Comparison of ENCODE assay signal across 27 mouse cellular contexts in genomic region chr17:32420781-32421180, GRCm38 (mm10). TPM values are rescaled to one million over a fixed set of nuclear protein-coding genes. Genes with fewer than 3 reads are reported as not detected.
"Had no signal": no experiment of that assay in that cellular context is flagged by ENCODE, and none has a peak within 500 bp of the region (broad histone marks: within the 10 kb centered on the region; RNA-seq: fewer than 3 reads in every experiment).

No protein-coding gene starts in this region.

- H3K4me3 ChIP-seq: intestine, embryonic 15.5 days; kidney, embryonic 15.5 days; left cerebral cortex, adult 2 months; neural tube, embryonic 12.5 days; neural tube, embryonic 15.5 days; stomach, embryonic 15.5 days had no signal

- H3K9me3 ChIP-seq: intestine, embryonic 15.5 days; kidney, embryonic 15.5 days; neural tube, embryonic 12.5 days; neural tube, embryonic 15.5 days; stomach, embryonic 15.5 days had no signal

- DNase-seq: kidney, adult 11 months; kidney, adult 8-10 months; kidney, postnatal 10 days; kidney, postnatal 36 days; layer of hippocampus, postnatal 36 days; lung, adult 2 months; lung, postnatal 14 days; lung, postnatal 4 days; midbrain, embryonic 14.5 days; right cerebral cortex, adult 18-20 months; right cerebral cortex, postnatal 14 days; spleen, adult 18-20 months; thymus, postnatal 36 days had no signal

- H3K4me1 ChIP-seq: intestine, embryonic 15.5 days; neural tube, embryonic 12.5 days; neural tube, embryonic 15.5 days; stomach, embryonic 15.5 days had no signal

- H3K36me3 ChIP-seq: intestine, embryonic 15.5 days; kidney, embryonic 15.5 days; neural tube, embryonic 12.5 days; neural tube, embryonic 15.5 days; stomach, embryonic 15.5 days had no signal

- H3K9ac ChIP-seq: intestine, embryonic 15.5 days; kidney, embryonic 15.5 days; neural tube, embryonic 12.5 days; neural tube, embryonic 15.5 days; stomach, embryonic 15.5 days had no signal

- ATAC-seq: intestine, embryonic 15.5 days had no signal

- H3K27ac ChIP-seq: intestine, embryonic 15.5 days; kidney, embryonic 15.5 days; left cerebral cortex, adult 2 months; neural tube, embryonic 12.5 days; neural tube, embryonic 15.5 days; stomach, embryonic 15.5 days had no signal

- H3K4me2 ChIP-seq: intestine, embryonic 15.5 days; kidney, embryonic 15.5 days; midbrain, embryonic 11.5 days; neural tube, embryonic 12.5 days; neural tube, embryonic 15.5 days; stomach, embryonic 15.5 days had no signal

RNA-seq across cellular contexts. Expression of gene Pglyrp2, which starts 3.2 kb away (rescaled TPM):
- total RNA-seq: layer of hippocampus, adult 8-10 months; layer of hippocampus, postnatal 10 days; layer of hippocampus, postnatal 36 days; left cerebral cortex, adult 2 months; left cerebral cortex, postnatal 10 days; left cerebral cortex, postnatal 36 days; midbrain, postnatal 0 days had no signal
- polyA plus RNA-seq: kidney, embryonic 15.5 days; limb, embryonic 11.5 days; lung, embryonic 16.5 days; midbrain, embryonic 11.5 days; midbrain, embryonic 14.5 days; midbrain, postnatal 0 days; neural tube, embryonic 12.5 days; neural tube, embryonic 15.5 days had no signal

RNA-seq across cellular contexts. Expression of gene Cyp4f39, which starts 31.7 kb away (rescaled TPM):
- total RNA-seq: layer of hippocampus, adult 8-10 months; layer of hippocampus, postnatal 10 days; layer of hippocampus, postnatal 36 days; left cerebral cortex, adult 2 months; left cerebral cortex, postnatal 36 days had no signal
- polyA plus RNA-seq: limb, embryonic 11.5 days had no signal
